Mouse (Mus musculus) gastrocnemius, postnatal 14 days (tissue): ENCODE measurements around the gene Arhgap15. TPM values are rescaled to one million over a fixed set of nuclear protein-coding genes. Genes with fewer than 3 reads are reported as not detected.

ENCODE experiments used
- DNase-seq: peaks from one replicate; pipeline ENCODE4 v3.0.0; 2021; ENCODE audit warnings: mixed read lengths
- intact Hi-C: fragments of 180-260 bp; cut with DNase I; formaldehyde crosslinking; loops from one replicate; pipeline ENCODE4 v1.15.1; 2025; ENCODE audit warnings: low total_unique reads
- total RNA-seq, 2 experiments: library from RNA; stranded (reverse); gene quantifications; 2 replicates each; pipeline ENCODE4 v1.2.3; 2021

The Arhgap15 gene
- total RNA-seq, 2 experiments from 2014 or later = 0.53 to 0.66 TPM

DNA sequence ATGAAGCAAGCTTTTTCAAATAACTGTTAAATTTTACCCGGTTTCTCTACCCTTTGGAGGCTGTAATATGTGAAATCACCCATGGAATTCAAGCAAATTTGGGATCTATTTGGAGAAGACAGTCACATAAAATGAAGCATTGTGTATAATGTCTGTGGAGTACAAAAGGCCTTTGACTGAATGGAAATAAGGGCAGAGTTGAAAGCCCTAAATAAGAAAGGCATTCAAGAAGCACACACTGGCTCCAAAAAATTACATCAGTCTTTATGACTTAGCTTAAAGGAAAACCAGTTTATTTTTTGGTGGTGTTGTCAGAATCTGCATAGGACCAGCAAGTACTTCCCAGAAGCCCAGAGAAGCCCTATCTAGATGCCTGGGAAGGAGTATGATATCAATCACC is 486.2 kb downstream of the Arhgap15 start:
- intact Hi-C loops = no loop called here
- no peak for DNase-seq

DNA sequence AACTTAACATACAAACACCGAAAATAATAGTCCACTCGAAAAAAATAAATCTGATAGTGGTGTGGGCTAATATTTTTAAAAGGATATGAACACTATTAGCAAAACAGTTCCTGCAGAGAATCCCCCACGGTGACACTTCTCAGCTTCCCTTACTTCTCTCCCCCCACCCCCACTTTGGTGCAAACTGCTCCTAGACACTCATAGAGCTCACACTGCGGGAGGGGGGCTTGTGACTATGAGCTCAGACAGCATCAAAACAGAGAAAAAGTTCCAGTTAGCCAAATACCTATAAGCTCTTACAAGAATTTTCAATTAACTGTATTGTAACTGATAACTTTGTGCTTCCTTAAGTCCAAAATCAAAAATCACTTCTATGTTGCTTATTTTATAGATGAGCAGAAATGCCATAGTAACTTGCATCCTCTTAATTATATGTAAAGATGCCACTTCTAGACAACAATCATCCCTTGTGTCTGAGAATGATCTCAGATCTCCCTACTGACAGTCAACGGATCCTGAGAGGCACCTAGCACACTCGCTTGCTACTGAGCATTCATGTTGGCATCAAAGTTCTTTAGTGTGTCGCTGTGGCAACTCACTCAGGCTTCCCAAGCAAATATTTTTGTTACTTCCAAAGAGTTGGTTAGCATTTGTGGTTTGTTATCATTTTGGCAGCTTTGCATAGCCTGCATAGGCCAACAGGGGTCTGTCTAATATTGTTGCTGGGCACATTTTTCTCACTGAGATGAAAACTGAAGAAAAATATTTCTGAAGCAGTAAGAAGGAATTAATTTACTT is 493.2 kb downstream of the Arhgap15 start:
- DNase-seq = no peak
- intact Hi-C loops = no loop called here

GRCm38 (mm10) chr2:44242628-44243255 is 494.1 kb downstream of the Arhgap15 start:
- no peak for DNase-seq
- intact Hi-C loops = no loop called here

DNA sequence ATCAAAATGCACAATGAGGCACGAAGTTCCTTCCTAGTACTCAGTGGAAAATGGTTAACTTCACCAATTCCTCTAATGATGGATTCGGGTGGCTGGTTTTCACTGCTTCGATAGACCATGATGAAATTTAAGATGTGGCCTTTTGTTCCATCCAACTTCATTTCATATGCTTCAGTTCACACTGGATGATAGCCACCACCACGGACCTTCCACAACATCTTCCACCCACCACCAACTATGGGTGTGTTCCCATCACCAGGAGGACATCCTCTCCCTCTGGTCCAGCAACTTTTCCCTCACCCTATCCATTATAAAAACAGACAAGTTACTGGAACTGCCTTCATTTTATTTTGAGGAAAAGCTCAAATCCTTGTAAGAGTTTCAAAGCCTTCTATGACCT is 506.7 kb downstream of the Arhgap15 start:
- DNase-seq = no peak
- intact Hi-C loops = no loop called here

DNA sequence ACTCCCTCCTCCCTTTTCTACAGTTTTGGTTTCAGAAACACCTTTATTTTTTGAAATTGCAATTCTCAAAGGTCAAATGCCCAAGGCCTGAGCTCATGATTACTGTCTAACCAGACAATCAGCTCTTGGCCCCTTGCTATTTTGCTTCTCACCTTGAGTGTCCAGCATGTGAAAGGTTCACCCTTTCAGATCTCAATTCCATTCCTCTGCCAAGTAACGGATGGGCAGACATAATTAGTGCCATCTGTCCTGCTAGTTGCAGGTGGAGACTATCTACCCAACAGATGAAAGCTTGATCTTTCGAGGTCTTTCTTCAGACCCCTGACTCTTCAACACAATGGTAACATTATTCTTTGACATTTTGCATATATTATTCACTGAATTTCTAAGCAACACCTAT is 509.3 kb downstream of the Arhgap15 start:
- DNase-seq = no peak
- intact Hi-C loops = no loop called here

DNA sequence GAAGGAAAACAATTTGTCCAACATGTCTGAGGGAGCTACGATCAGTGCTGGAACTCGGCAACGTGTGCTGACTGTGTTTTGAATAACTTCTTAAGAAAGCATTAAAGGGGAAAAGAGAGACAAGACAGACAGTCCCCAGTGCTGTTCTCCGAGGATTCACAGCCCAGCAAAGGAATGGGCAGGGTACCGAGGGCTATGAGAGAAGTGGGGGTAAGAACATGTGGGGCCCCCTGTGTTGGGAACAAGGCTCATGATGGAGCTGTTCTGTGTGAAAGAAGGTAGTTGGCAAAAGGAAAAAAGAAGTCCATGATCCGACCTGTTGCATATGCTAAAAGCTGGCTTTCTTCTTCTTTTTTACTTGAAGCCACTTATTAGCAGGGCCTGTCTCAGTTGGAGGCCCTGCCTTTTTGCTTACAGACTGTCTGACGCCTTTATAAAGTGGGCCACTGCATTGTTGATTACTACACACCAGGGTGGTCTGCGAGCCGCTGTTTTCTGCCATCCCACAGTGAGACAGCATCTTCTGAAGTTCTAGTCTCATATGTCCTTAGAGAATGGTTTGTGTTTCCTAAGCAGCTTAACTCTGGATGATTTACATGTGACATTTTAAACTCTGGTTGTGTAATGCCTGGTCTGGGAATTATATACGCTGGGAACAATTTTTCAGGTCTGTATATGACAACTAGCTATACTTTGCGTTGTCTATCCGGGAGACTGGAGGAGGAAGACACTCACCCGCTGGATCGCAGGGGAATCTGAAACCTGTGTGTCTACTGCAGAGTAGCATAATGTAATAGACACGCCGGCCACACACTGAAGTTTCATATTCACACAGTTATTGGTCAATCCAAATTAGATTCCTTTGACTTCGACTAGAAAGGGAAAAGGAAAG is 523.1 kb downstream of the Arhgap15 start:
- no peak for DNase-seq

DNA sequence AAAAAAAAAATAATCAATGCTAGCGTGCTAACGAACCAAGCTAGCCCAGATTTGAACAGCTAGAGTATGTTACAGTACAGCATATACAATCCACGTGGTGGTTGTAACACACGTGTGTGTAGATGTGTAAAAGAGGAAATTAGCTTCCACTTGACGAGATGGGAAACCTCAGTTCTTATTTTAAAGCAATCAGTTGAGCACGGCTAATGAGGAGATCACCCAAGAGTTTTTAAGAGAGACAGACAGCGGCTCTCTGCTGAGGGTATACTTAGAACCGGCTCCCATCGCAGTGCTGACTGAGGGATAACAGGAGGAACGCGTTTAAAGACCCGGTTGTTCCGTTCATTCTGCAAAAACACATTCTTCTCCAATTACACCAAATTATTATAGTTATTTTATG is 524.0 kb downstream of the Arhgap15 start:
- intact Hi-C loops = no loop called here
- no peak for DNase-seq

More for the DNA sequence above, 523.1 kb downstream of the Arhgap15 start:
- intact Hi-C loops = no loop called here

GRCm38 (mm10) chr2:44274425-44274824 is 525.8 kb downstream of the Arhgap15 start:
- no peak for DNase-seq

GRCm38 (mm10) chr2:44286181-44286719 is 537.6 kb downstream of the Arhgap15 start:
- intact Hi-C loops = no loop called here
- no peak for DNase-seq

More at GRCm38 (mm10) chr2:44274425-44274824, 525.8 kb downstream of the Arhgap15 start:
- intact Hi-C loops = no loop called here

GRCm38 (mm10) chr2:44299156-44299555 is 550.5 kb downstream of the Arhgap15 start:
- intact Hi-C loops = no loop called here
- no peak for DNase-seq

DNA sequence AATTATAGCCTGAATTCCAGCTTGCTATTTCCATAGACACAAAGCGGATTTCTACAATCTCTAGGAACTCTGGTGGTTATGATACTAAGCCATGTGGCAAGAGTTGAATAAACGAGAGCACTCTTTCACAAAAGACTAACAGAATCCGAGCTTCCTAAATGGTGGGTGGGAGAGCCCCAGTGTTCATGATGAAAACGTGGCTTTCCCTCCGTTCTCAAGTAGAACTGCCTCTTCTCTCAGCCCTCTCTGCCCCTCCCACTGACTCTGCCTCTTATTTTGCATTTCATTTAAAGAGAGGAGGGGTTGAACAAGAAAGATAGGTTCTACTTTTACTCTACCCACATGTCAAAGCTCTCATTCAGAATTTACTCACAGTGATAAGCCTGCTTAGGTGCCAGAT is 551.3 kb downstream of the Arhgap15 start:
- intact Hi-C loops = no loop called here
- DNase-seq = no peak

DNA sequence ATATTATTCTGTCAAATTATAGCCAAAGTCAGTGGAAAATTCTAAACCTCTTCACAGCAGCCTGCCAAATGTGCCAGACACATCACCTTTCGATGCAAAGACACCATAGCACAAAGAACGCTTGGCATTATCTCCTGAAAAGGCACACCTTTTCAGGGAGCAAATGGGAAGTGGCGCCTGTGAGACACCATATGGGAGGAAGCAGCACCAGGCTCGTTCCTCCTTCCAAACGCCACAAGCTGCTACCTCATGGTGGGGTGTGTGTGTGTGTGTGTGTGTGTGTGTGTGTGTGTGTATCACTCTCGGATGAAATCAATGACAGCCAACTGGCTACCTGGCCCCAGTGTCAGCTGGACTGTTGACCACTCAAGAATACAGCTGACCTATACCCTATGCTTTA is 551.8 kb downstream of the Arhgap15 start:
- no peak for DNase-seq
- intact Hi-C loops = no loop called here

- DNase-seq = no peak
- intact Hi-C loops = no loop called here
Observed at GRCm38 (mm10) chr2:44304261-44304970, 555.8 kb downstream of the Arhgap15 start.

DNA sequence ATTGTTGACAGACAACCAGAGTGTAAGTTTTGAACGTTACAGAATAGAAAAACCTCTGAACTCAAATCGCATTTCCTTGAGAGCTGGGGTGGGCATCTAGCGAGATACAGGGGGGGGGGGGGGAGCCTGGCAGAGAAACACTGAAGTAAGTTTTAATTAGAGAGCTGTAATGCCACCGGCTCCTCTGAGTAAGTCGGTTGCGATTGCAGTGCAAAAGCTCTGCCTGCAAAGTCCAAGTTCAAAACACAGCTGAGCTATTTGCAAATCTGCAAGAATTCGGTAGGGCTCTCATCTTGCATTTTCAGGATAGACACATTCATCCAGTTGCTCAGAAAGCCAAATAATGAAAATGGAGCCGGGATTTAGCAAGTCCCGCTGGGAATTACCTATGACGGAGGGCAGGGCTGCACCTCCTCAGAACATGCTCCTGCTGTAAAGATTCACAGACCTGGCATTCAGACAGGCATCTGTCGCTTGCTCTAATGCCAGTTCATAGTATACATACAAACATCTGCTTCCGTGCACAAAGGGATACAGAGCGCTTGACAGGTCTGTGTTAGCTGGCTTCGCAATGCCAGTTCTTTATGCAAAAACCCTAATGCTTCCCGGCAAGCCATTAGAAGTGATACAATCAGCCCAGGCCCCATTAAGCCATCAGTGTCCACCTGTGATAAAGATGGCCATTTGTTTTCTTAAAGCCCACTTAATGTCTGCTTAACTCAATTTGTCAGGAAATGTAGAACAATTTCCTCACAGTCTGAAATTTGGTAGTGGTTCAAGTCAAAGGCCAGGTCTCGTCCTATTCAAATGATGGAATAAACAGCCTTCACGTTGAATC is 556.6 kb downstream of the Arhgap15 start:
- intact Hi-C loops = no loop called here
- no peak for DNase-seq

DNA sequence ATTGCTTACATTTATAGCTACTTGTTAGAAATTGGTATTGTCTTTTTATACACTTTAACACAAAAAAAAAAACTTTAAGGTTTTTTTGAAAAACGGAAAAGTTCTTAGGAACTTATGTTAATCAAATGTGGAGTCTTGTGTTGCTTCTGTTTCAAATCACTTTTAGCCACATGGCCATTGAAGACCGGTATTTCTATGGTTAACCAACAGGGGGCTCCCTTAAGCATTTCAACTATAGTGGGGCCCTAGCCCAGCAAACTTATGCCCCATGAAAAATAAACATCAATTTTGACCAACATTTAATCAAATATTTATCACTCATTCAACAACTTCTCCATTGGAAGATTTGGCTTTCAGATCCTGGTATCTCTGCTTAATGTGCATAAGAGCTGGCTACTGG is 557.5 kb downstream of the Arhgap15 start:
- no peak for DNase-seq
- intact Hi-C loops = no loop called here

GRCm38 (mm10) chr2:44309124-44309523 is 560.5 kb downstream of the Arhgap15 start:
- no peak for DNase-seq
- intact Hi-C loops = no loop called here

DNA sequence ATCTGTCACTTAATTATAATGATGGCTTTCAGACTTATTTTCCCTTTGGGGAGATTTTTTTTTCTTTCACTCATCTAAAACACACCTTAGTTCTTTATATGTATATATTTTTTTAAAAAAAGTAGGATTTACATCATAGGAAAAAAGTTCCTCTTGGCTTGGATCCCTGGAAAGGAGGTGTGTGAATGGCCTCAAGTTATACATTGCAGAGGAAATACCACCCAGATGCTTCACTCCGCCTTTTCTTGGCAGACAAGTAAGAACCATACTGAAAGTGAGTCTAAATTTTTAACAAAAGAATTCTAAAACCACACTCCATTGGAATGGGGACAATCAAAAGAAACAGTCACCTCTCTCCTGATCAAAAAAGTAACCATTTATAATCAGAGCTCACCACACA is 560.9 kb downstream of the Arhgap15 start:
- DNase-seq = no peak
- intact Hi-C loops = no loop called here

GRCm38 (mm10) chr2:44310095-44310748 is 561.6 kb downstream of the Arhgap15 start:
- intact Hi-C loops = no loop called here
- no peak for DNase-seq
